Mouse (Mus musculus): ENCODE measurements around the gene Fbxl17.

Gene Fbxl17

DNA sequence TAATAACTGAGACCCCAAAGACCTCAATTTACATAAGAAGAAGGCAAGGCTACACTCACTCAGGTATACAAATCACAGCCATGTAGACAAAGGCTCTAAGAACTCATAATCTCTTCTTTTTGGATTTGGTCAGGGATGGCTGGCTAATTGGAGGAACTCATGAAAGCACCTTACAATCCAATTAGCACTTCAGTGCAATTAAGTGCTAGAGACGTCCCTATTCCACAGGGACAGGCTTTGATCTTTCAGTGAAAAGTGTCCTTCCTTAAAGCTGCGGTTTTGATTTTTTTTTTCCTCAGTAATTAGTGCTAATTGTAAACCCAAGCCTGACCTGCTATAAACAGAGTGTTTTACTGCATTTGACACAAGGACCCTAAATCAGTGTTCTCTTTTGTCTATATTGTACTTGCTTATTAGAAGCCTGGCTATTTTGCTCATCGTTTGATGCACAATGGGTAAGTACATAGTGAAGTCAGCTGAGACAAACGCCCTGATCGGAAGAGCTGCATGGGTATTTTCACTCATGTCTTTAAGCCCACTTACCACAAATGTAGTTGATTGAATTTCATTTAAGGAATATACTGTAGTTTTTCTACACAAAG, 327.8 kb downstream of the Fbxl17 start:
- no peak for DNase-seq (ENCODE audit: low read depth, low spot score)

DNA sequence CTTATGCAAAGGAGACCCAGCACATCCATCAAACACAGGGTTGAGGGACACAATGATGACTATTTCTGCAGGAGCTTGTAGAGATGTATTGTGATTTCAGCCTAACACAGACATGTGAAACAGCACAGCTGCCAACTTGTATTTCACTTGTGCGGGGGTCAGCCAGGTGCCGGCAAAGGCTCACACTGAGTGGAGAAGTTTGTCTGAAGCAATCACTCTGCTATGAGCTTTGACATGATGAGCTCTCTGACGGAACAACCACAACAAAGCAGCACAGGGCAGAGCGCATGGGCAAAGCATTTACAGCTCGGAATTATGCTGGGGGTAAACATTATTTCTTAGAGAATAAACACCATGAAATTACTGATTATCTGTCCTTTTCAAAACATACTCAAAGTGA, 328.6 kb downstream of the Fbxl17 start:
- DNase-seq (ENCODE audit: low read depth, low spot score): no peak

DNA sequence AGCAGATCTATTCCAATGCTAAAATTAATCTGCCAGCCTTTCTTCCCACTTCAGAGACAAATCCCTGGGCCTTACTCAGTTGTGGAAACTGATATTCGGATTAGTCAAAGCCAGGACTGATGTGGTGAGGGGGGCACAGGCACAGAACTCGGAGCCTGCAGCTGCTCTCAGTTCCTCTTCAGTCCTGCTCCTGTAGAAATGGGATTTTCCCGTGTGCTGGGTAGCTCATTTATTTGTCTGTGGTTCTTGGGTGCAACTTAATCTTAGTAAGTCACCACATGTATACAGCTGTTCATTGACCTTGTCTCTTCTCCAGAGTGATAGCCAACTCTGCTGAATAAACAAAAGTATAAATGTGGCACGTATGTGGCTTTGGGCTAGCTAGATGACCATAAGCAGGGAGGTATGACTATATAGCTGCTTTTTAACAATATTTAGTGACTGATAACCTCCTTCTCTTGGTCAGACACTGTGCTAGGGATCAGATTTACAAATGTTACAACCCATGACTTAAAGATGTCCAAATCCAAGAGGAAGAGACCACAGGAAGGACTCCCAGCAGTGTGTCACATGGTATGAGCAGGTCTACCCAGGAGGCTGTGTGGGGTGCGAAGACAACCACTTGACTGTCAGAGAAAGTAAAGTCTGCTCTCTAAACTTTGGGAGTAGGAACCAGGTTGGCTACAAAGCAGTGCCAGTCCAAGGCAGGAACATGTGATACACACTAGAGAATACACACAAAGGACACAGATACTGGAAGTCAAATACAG, 331.6 kb downstream of the Fbxl17 start:
- no peak for DNase-seq (ENCODE audit: low read depth, low spot score)

DNA sequence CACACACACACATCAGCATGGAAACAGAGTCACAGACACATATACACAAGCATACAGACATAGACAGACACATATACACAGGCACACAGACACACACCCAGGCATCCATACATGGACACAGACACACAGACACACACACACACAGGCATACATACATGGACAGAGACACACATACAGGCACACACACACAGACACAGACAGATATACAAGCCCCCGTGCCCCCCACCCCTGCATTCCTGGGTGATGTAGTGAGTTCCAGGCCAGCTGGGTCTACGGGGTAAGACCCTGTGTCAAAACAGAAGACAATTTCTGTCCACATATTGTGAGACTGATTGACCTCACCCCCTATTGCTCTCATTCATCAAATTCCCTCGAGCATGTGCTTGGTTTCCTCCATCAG, 332.6 kb downstream of the Fbxl17 start:
- DNase-seq (ENCODE audit: low read depth, low spot score): no peak

DNA sequence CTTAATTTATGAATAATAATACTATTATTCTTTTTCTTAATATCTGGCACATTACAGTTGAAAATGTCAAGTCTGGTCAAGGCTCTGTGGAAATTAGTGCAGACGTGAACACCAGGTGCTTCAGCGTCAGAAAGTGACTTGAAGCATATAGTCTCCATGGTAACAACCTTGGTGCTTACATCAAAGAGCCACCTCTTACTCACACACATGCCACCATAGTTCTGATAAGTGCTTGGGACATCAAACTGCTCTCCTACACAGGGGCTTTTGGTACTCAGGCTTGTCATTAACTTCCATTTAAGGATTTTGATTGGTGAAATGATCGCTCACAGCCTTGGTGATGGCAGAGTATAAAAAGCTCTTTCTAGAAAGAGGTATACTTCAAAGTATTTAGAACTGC, 333.1 kb downstream of the Fbxl17 start:
- no peak for DNase-seq (ENCODE audit: low read depth, low spot score)

DNA sequence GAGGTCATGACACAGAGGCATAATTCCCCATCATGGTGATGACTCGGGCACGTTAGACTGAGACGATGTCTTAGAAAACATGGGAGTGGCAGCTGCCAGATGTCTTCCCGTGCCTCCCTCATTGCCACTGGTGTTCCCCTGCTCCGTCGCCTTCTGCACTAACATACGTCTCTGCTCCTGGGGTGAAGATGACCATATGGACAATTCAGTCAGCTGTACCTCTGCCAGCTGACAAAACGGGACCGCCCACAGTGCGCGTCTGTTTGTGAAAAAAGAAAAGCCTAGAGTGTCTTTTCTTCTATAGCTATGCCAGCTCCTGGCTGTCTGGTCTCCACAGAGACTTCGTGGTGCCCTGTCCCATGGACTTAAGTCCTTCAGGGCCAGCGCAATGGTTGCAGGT, 334.0 kb downstream of the Fbxl17 start:
- no peak for DNase-seq (ENCODE audit: low read depth, low spot score)

DNA sequence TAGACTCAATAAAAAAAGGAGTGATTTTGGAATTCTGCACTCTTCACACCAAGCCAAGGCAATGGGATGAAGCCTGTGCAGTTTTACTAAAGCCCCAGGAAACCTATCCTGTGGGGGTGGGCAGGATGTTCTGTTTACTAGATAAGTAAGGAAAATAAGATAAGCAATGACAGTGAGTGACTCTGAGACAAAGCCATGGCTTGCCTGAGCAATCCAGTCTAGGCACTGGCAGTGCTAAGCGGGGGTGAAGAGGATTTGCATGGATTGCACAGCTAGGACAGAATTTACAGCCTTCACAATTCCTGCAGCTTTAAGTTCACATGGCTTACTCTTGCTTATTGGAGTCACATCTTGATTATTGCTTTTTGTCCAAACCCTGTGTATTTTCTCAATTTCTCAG, 335.5 kb downstream of the Fbxl17 start:
- no peak for DNase-seq (ENCODE audit: low read depth, low spot score)

DNA sequence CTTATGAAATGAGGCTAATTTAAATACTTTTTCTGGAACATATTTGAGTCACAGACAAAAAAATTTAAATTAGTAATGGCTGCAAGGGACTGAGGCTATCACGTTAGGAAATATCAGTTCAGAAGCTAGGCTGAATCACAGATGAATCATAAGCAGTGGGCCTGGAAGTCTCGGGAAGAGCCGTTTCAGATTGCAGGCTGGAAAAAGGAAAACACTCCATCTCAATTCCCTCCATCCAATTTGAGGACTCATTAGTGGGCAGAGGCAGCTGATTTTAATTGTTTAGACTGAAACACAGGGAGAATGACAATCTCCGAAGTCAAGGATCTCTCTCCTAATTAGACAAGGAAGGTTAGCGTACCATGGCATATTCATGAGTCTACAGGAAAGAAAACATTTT, 337.9 kb downstream of the Fbxl17 start:
- DNase-seq (ENCODE audit: low read depth, low spot score): no peak

DNA sequence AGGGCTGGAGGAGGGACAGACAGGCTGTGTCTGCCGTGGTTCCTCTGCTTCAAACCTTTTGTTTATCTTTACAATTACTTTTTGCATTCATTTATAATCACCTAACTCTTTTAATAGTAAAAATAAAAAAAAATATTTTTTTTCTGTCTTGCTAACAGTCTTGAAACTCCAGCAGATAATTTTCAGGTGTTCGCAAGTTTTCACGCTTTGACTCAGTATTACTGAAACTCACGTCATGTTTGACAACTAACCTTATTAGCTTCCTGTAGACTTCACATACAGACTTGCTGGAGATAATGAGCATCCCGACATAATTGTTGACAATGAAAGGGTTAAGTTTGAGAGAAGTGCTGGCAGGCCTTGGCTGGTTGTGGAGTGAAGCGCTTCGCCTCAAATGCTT, 340.6 kb downstream of the Fbxl17 start:
- no peak for DNase-seq (ENCODE audit: low read depth, low spot score)

DNA sequence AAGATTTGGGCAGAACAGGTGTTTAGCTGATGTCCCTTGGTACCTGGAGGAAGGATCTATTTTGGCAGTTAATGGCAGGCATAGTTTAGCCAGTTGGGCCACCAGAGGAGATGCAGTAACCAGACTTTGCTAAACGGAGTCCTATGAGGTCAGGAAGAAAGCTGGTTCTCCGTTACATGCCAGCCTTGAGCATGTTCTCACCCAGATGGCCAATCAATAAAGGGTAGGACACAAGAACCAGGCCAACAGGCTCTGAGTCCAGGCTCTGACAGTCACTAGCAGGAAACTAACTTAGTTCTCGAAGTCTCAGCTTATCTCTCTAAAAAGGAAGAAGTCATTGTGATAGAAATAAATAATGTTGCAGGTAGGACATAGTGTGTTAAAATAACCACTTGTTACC, 341.4 kb downstream of the Fbxl17 start:
- no peak for DNase-seq (ENCODE audit: low read depth, low spot score)

DNA sequence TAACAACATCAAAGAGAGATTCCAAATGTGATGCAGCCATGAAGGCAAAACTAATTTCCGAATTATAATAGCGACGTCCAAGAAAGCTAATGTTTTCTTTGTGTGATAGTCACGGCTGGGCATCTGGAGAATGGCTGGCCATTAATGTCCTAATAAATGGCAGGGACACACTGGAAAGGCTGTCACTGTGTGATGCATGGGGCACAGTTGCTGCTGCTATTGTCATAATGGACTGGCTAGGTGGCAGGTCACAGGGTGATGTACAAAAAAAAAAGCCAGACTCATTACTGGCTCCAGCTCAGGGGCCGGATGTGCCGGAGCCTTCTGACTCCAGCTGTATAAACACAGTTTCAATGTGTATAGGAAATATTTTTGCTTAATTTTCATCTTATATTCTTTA, 341.9 kb downstream of the Fbxl17 start:
- no peak for DNase-seq (ENCODE audit: low read depth, low spot score)

DNA sequence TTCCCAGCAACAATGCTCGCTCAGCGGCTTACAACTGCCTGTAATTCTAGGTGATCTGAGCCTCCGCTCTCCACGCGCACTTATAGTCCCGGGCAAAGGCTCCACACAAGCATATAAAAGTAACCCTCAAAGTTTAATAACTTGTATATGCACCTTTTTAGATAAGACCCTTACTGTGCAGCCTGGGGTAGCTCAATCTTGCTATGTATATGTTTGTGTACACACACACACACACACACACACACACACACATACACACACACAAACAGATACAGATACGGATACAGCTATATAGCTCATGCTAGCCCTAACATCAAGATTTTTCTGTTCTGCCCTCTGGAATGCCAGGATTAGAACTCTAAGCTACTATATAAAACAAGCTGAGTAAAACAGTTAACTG, 342.8 kb downstream of the Fbxl17 start:
- DNase-seq (ENCODE audit: low read depth, low spot score): no peak

DNA sequence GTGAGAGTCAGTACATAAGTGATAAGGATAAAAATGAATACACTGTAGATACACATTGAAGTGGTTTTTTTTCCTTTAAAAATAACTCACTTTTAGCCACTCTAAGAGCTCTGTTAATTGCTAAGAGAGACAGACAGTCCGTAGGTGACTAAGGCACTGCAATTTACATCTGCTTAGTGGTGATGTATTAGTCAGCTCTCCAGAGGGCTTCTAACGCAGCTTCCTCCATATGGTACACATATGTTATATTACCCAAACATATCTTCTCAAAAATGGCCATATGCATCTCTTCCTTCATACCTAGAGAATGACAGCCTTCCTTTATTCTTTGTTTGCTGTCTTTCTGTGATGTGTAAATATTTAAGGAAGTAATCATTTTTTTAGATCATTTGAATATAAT, 353.3 kb downstream of the Fbxl17 start:
- DNase-seq (ENCODE audit: low read depth, low spot score): no peak

DNA sequence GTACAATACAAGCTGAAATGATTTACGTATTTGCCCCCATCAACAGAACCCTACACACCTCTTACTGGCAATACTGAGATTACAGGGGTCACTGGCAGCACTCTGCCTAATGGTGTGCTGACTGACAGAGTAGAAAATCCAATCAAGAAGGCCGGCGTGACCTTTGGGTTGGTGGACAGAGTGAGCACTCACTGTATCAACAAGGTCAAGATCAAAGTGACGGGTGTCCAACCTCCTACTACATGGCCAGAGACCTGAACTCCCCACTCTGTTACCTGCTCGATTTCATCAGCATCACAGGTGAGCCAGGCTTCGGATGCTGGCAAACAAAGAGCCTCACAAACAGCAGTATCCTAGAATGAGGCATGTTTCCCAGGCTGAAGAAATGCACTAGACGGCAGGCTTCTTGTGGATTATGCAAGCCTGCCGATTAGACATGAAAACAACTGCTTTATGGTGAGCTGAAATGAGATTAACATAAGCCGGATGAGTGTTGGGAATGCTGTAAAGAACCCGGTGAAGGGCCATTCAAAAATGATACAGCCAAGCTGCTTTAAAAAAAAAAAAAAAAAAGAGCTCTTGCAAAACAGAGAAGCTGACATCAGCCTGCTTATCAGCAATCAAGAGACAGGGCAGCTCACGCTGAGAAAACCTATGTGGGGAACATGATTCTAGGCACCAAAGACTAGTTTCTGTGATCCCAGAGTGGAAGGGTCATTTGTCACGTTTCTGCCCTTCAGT, 353.9 kb downstream of the Fbxl17 start:
- DNase-seq (ENCODE audit: low read depth, low spot score): peak; percentile 13

DNA sequence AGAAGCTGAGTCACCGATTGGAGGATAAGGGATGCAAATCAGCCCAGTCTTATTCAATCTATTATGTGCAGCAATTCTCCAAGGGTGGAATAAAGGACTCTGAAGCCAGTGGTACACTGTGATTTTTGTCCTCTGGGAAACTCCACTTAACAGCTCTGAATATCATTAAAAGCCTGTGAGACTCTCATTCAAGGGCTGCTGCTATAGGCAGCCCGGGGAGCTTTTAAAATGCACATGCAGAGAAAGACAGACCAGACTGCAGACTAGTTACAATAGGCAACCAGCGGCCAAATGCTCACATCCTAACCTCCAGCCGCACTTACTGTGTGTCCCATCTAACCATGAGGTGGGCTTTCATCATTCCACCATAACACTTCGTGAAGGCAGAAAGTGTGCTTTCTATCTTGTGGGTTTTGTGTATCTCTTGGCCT, 354.5 kb downstream of the Fbxl17 start:
- peak; percentile 77 for DNase-seq (ENCODE audit: low read depth, low spot score)

DNA sequence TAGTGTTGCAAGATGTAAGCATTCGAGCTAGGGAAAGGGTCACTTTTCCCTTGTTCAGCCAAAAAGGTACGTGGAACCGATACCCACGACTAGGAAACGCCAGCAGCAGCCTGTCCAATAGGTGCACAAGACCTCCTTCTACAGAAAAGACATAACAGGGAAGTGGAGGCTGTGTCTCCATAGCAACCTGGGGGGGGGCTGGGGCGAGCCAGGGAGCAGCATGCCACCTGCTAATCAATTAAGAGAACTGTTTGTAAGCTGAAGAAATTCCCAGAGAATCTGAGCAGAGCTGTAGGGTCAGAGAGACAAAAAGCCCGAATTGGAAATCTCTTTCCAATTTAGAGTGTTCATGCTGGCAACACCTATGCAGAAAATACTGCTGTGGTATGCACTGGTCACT, 356.0 kb downstream of the Fbxl17 start:
- peak; percentile 47 for DNase-seq (ENCODE audit: low read depth, low spot score)

DNA sequence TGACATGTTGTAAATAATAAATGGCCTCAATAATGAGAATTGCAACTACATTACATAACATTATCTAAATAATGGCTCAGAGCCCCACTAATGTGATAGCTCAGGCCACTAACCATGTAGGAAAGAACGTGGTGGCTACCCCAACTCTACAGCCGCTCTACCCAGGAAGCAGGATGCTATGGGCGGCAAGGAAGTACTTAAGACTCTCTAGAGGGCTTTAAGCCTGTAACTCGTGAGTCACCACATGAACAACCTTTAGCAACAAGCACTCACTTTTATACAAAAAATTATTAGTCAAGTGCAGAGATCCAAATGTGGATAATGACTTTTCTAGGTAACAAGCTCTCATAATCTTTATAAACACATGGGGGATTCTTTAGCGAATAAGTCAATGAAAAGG, 365.0 kb downstream of the Fbxl17 start:
- no peak for DNase-seq (ENCODE audit: low read depth, low spot score)

DNA sequence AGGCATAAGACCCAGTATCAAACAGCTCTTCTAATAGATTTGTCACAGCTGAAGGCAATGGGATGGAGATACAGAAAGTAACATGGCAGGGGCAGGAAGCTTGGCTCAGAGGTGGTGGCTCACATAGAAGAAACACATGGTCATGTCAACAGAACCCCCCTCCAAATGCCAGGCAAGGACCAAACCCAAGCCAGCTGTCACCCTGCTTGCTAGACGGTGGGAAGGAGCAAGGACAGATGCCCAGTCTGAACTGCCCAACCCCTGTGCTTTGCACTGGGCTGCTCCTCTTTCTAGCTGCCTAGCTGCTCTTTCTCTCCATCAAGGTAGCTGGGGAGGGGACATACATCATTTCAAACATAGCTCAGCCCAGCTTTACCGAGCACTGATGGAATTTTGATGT, 377.4 kb downstream of the Fbxl17 start:
- no peak for DNase-seq (ENCODE audit: low read depth, low spot score)

DNA sequence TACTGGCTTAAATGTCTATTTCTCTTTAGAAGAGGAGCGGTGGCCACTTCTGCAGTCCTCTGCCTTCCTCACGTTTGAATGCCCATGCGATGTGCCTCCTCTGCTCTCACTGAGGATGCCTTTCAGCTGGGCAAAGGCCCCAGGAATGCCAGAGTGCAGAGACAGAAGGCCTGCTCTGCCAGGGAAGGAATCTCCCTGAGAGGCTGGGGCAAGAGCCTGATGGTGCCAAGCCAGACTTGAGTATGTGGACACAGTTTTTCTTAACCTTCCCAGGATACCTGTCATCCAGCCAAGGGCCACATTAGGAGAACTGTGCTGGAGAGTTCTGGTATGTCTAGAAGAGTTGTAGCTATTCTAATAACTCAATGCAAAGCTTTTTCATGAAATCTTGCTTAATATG, 380.1 kb downstream of the Fbxl17 start:
- no peak for DNase-seq (ENCODE audit: low read depth, low spot score)

DNA sequence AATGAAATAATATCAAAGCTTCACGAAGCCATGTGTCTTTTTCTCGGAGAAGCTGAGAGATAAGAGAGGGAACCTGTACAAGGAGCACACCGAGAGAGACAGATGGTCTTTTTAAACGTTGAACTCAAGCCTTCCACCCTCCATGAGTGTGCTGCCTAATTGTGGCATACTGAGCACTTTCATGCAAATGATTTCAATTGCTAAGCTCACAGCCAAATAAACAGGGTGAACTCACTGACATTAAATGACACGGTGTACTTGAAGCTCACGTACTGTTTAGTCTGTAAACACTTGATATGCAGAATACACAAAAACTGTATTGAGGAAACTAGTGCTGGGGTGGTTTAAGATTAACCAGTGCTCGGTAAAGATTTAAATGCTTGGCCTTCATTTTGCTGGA, 380.7 kb downstream of the Fbxl17 start:
- no peak for DNase-seq (ENCODE audit: low read depth, low spot score)

DNA sequence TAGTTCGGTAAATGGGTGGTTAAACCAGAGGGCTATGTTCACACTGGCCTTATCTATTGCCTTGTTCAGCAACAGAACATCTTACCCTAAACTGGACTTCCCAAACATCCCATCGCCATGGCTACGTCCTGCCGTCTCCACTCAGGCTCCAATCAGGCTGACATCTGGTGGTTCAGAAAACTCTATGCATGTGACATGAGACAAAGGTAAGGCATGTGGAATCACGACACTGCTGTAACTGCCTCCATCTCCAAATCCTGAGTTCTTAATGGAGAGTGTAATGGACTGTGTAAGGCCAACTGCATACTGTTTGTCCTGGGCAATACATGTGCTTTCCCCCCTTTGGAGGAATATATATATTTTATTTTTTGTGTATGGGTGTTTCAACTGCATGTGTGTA, 382.7 kb downstream of the Fbxl17 start:
- no peak for DNase-seq (ENCODE audit: low read depth, low spot score)

DNA sequence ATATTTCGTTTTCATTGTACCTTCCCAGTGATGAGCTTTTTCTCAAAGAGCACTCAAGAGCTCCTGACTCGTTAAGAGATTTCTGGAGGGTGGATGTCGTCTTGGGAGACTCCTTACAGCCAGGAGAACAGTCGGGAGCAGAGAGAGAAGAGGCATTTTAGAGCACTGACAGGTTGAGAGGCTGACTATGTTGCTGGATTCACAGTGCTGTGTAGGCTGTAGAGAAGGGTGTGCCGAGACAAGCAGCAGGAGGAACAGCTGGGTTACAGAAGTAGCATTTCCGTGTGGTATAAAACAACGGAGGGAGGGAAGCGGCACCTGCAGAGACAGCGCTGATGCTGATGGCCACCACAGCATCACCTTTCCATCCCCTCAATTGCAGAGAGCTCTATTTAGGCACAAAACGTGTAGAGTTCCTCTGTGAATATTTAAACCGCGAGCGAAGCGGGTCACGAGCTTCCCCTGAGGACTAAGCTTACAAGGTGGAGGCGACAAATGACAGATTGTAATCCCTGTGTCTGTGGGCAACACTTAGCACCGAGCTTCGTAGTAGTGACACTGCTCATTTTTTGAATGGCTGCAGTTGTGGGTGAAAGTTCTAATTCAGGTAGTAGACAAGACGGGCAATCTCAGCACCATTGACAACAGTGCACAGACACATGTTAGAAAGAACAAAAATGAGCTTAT, 385.3 kb downstream of the Fbxl17 start:
- no peak for DNase-seq (ENCODE audit: low read depth, low spot score)
